Mouse (Mus musculus): ENCODE results near the gene Rbm8a. TPM values are rescaled to one million over a fixed set of nuclear protein-coding genes. Genes with fewer than 3 reads are reported as not detected.
A peak's percentile ranks its signal among the peaks of the same experiment; 100 is the strongest.
"Not testable (repeated sequence)": the region's sequence is repeated elsewhere in the genome, so short reads cannot be mapped to it uniquely, and the experiment has no call there.

The Rbm8a gene
- polyA plus RNA-seq, 1 experiment = 12.2 TPM

GRCm38 (mm10) chr3:96636448-96636847 is 6.7 kb downstream of the Rbm8a start:
- Histone ChIP-seq H3K4me1 (ENCODE audit: control insufficient read depth, insufficient read depth, low read length) (peaks cover 8% of the 10 kb centered on the region), H3K4me3 (replicated peaks; ENCODE audit: extremely low read depth, low read depth, low read length) (no peak overlapping the region)
- WGBS = 61% methylated on average over 11 of the region's 11 CpGs
- TF ChIP-seq POLR2A (IDR thresholded peaks at IDR 0.05; ENCODE audit: borderline replicate concordance, extremely low read depth, low read depth, low read length) = no peak
- no peak for TF ChIP-seq CTCF (IDR thresholded peaks at IDR 0.05; ENCODE audit: insufficient read depth, low read length)
- DNase-seq = no peak

- DNase-seq = peak; percentile 70
- WGBS = 80% methylated on average over 1 of the region's 1 CpGs
- Histone ChIP-seq H3K4me1 (ENCODE audit: control insufficient read depth, insufficient read depth, low read length) (peaks cover 8% of the 10 kb centered on the region), H3K4me3 (replicated peaks; ENCODE audit: extremely low read depth, low read depth, low read length) (no peak overlapping the region)
- TF ChIP-seq POLR2A (IDR thresholded peaks at IDR 0.05; ENCODE audit: borderline replicate concordance, extremely low read depth, low read depth, low read length) (no peak), CTCF (IDR thresholded peaks at IDR 0.05; ENCODE audit: insufficient read depth, low read length) (peak; percentile 63)
Observed at GRCm38 (mm10) chr3:96639219-96639618, 9.5 kb downstream of the Rbm8a start.

- no peak for DNase-seq
- Histone ChIP-seq H3K4me3 (replicated peaks; ENCODE audit: extremely low read depth, low read depth, low read length) (no peak within 1 kb of the TSS), H3K4me1 (ENCODE audit: control insufficient read depth, insufficient read depth, low read length) (no peaks in the 10 kb centered on the region)
- 65% methylated on average over 7 of the region's 7 CpGs for WGBS
- TF ChIP-seq CTCF (IDR thresholded peaks at IDR 0.05; ENCODE audit: insufficient read depth, low read length) = peak; percentile 48
- no peak for TF ChIP-seq POLR2A (IDR thresholded peaks at IDR 0.05; ENCODE audit: borderline replicate concordance, extremely low read depth, low read depth, low read length)
Observed at GRCm38 (mm10) chr3:96645018-96645649, 15.4 kb downstream of the Rbm8a start, which contains the start of gene Itga10. Gene Itga10 (plus strand): TSS chr3:96645584.

- H3K4me1 ChIP-seq (ENCODE audit: control insufficient read depth, insufficient read depth, low read length) = no peaks in the 10 kb centered on the region
- H3K4me3 ChIP-seq (replicated peaks; ENCODE audit: extremely low read depth, low read depth, low read length) = no peak overlapping the region
- DNase-seq = no peak
- 78% methylated on average over 3 of the region's 3 CpGs for WGBS
- TF ChIP-seq CTCF (IDR thresholded peaks at IDR 0.05; ENCODE audit: insufficient read depth, low read length) (no peak), POLR2A (IDR thresholded peaks at IDR 0.05; ENCODE audit: borderline replicate concordance, extremely low read depth, low read depth, low read length) (no peak)
Observed at GRCm38 (mm10) chr3:96647365-96647764, 17.6 kb downstream of the Rbm8a start.

GRCm38 (mm10) chr3:96660901-96661300 is 31.2 kb downstream of the Rbm8a start:
- no peak for DNase-seq
- 66% methylated on average over 2 of the region's 2 CpGs for WGBS
- no peak overlapping the region for H3K4me3 ChIP-seq (replicated peaks; ENCODE audit: extremely low read depth, low read depth, low read length)
- no peak for TF ChIP-seq POLR2A (IDR thresholded peaks at IDR 0.05; ENCODE audit: borderline replicate concordance, extremely low read depth, low read depth, low read length)
- no peak for TF ChIP-seq CTCF (IDR thresholded peaks at IDR 0.05; ENCODE audit: insufficient read depth, low read length)
- H3K4me1 ChIP-seq (ENCODE audit: control insufficient read depth, insufficient read depth, low read length) = no peaks in the 10 kb centered on the region

GRCm38 (mm10) chr3:96662731-96663316 is 33.1 kb downstream of the Rbm8a start:
- WGBS = 56% methylated on average over 8 of the region's 8 CpGs
- no peak for DNase-seq

GRCm38 (mm10) chr3:96663432-96664239 is 33.9 kb downstream of the Rbm8a start:
- H3K4me3 ChIP-seq (replicated peaks; ENCODE audit: extremely low read depth, low read depth, low read length) = peak overlapping the region; percentile 21
- 6% methylated on average over 15 of the region's 18 CpGs for WGBS
- DNase-seq = peak; percentile 81
- TF ChIP-seq POLR2A (IDR thresholded peaks at IDR 0.05; ENCODE audit: borderline replicate concordance, extremely low read depth, low read depth, low read length) (no peak), CTCF (IDR thresholded peaks at IDR 0.05; ENCODE audit: insufficient read depth, low read length) (peak; percentile 72)
- no peaks in the 10 kb centered on the region for H3K4me1 ChIP-seq (ENCODE audit: control insufficient read depth, insufficient read depth, low read length)

More at GRCm38 (mm10) chr3:96662731-96663316, 33.1 kb downstream of the Rbm8a start:
- TF ChIP-seq CTCF (IDR thresholded peaks at IDR 0.05; ENCODE audit: insufficient read depth, low read length) (no peak), POLR2A (IDR thresholded peaks at IDR 0.05; ENCODE audit: borderline replicate concordance, extremely low read depth, low read depth, low read length) (no peak)
- no peaks in the 10 kb centered on the region for H3K4me1 ChIP-seq (ENCODE audit: control insufficient read depth, insufficient read depth, low read length)
- H3K4me3 ChIP-seq (replicated peaks; ENCODE audit: extremely low read depth, low read depth, low read length) = no peak overlapping the region

- WGBS = 89% methylated on average over 7 of the region's 7 CpGs
- not testable (repeated sequence) for H3K4me1 ChIP-seq (ENCODE audit: control insufficient read depth, insufficient read depth, low read length); DNase-seq; H3K4me3 ChIP-seq (replicated peaks; ENCODE audit: extremely low read depth, low read depth, low read length)
Observed at GRCm38 (mm10) chr3:96665732-96666363, 36.1 kb downstream of the Rbm8a start.

- Histone ChIP-seq H3K4me1 (ENCODE audit: control insufficient read depth, insufficient read depth, low read length) (no peaks in the 10 kb centered on the region), H3K4me3 (replicated peaks; ENCODE audit: extremely low read depth, low read depth, low read length) (no peak overlapping the region)
- TF ChIP-seq CTCF (IDR thresholded peaks at IDR 0.05; ENCODE audit: insufficient read depth, low read length) (no peak), POLR2A (IDR thresholded peaks at IDR 0.05; ENCODE audit: borderline replicate concordance, extremely low read depth, low read depth, low read length) (no peak)
- WGBS = 90% methylated on average over 5 of the region's 5 CpGs
- no peak for DNase-seq
Observed at GRCm38 (mm10) chr3:96666916-96667315, 37.2 kb downstream of the Rbm8a start.
